Mouse (Mus musculus) adipocyte (in vitro differentiated cells): ENCODE data around the gene Fam110a.

Experiments used
- DNase-seq: peaks from one replicate; pipeline ENCODE4 v3.0.0-alpha.2; 2016; ENCODE audit warnings: low spot score

Fam110a gene

GRCm38 (mm10) chr2:151970191-151971172 lies 9.5 kb downstream of the Fam110a start:
- DNase-seq = no peak

- no peak for DNase-seq
These were observed 10.6 kb downstream of the Fam110a start for GRCm38 (mm10) chr2:151969396-151969795.

GRCm38 (mm10) chr2:151968986-151969385 lies 11.0 kb downstream of the Fam110a start:
- DNase-seq = no peak

GRCm38 (mm10) chr2:151968451-151968850 lies 11.6 kb downstream of the Fam110a start:
- DNase-seq = no peak

- no peak for DNase-seq
These were observed 12.2 kb downstream of the Fam110a start for GRCm38 (mm10) chr2:151967792-151968191.

GRCm38 (mm10) chr2:151967176-151967750 lies 12.8 kb downstream of the Fam110a start:
- DNase-seq = no peak

- no peak for DNase-seq
These were observed 16.0 kb downstream of the Fam110a start for GRCm38 (mm10) chr2:151964052-151964451.

- no peak for DNase-seq
These were observed 16.7 kb downstream of the Fam110a start for GRCm38 (mm10) chr2:151963319-151963718.

GRCm38 (mm10) chr2:151962474-151962873 lies 17.5 kb downstream of the Fam110a start:
- DNase-seq = peak; percentile 49

GRCm38 (mm10) chr2:151961284-151962196 lies 18.5 kb downstream of the Fam110a start:
- DNase-seq = no peak

- DNase-seq = peak; percentile 26
These were observed 20.7 kb downstream of the Fam110a start for GRCm38 (mm10) chr2:151959274-151959673.

- DNase-seq = no peak
These were observed 23.4 kb downstream of the Fam110a start for GRCm38 (mm10) chr2:151956500-151957137.

- DNase-seq = no peak
These were observed 26.4 kb downstream of the Fam110a start for GRCm38 (mm10) chr2:151953665-151954064.

- no peak for DNase-seq
These were observed 30.8 kb downstream of the Fam110a start for GRCm38 (mm10) chr2:151949082-151949774.

- DNase-seq = no peak
These were observed 31.7 kb downstream of the Fam110a start for GRCm38 (mm10) chr2:151948311-151948710.

- DNase-seq = no peak
These were observed 32.4 kb downstream of the Fam110a start for GRCm38 (mm10) chr2:151947617-151948016.

GRCm38 (mm10) chr2:151944106-151944505 lies 35.9 kb downstream of the Fam110a start:
- DNase-seq = no peak

GRCm38 (mm10) chr2:151941269-151941668 lies 38.8 kb downstream of the Fam110a start:
- DNase-seq = no peak

- no peak for DNase-seq
These were observed 40.2 kb downstream of the Fam110a start for GRCm38 (mm10) chr2:151939651-151940420.

- DNase-seq = no peak
These were observed 41.2 kb downstream of the Fam110a start for GRCm38 (mm10) chr2:151938780-151939200.
